Mouse (Mus musculus): Measurements from ENCODE around the gene Clpb.
"Not testable (repeated sequence)": the region's sequence is repeated elsewhere in the genome, so short reads cannot be mapped to it uniquely, and the experiment has no call there.

The Clpb gene

DNA sequence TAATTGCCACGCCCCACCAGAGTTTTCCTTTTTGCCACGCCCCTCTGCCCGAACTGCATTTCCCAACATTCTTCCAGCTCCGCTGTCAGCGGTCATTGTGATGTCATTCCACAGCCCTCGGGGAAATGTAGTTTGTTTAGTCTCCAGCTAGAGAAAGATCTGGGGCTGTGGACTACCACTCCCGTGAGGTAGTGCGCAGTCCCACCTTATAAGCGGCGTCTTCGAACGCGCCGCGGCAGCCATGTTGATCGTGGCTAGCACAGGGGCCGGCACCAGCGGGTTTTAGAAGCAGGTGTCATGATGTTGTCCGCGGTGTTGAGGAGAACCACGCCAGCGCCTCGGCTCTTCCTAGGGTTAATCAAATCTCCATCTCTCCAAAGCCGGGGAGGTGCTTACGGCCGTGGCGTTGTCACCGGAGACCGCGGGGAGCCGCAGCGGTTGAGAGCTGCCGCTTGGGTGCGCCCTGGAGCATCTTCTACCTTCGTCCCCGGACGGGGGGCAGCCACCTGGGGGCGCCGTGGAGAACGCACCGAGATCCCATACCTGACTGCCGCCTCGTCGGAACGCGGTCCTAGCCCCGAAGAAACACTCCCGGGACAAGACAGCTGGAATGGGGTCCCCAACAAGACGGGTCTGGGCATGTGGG is at the start of gene Clpb:
Gene Clpb (plus strand): TSS at position 120 of the 646 bp plus-strand sequence.
- peak; percentile 85 to 89 for DNase-seq (ENCODE audit: low spot score in 2 of 2)

DNA sequence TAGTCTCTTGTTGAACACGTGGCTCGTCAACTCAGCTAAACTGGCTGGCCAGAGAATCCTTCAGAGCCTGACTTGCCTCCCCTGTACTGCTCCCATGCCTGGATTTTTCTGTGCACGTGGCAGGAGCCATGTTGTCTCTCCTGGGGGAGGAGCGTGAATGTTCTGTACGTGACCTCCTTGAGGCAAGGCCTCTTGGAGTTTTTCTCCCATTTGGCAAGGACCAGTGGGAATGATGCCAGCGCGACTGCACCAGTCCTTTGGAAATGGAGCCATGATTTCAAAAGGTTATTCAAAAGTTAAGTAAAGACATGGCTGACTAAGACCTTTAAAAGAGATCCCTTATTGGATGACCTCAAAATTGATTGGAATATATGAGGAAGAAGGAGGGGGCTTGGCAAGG is 48.0 kb upstream of the Clpb start:
- DNase-seq (ENCODE audit: low spot score in 2 of 2) = no peak

- no peak for DNase-seq (ENCODE audit: low spot score in 2 of 2)
These were observed 47.1 kb upstream of the Clpb start for GRCm38 (mm10) chr7:101616136-101616835.

- no peak for DNase-seq (ENCODE audit: low spot score in 2 of 2)
These were observed 45.8 kb upstream of the Clpb start for GRCm38 (mm10) chr7:101617438-101618165.

DNA sequence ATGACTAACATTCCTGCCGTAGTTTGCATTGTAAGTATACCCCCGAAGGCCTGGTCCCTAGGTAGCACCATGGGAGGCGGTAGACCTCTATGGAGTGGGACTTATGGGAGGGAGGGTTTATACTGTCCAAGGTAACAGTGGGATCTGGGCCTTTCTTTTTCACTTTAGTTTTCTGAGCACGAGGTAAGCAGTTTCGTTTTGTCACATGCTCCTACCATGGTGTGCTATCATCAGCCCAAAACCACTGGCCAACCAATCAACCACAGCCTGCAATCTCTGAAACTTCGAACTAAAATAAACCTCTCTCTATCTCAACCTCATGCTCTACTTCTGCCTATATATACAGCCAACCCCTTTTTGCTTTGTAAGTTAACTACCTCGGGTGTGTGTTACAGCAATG is 45.2 kb upstream of the Clpb start:
- peak; percentile 10 to 26 for DNase-seq (ENCODE audit: low spot score in 2 of 2)

DNA sequence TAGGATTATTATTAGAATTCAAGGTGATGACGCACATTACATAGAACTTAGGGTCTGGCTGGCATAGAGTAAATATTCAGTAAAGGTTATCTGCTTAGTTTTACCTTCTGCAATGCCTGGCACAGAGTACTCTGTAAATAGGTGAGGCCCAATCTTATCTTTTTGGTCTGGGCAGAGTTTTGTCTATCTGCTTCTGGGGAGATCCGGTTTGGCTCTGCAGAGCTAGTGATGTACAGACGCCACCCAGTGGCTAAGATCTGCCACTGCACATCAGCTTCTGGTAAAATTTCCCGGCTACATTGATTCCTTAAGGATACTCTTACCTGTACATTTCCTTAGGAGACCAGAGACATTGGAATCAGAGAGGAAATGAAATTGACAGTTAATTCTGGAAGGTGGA is 43.1 kb upstream of the Clpb start:
- DNase-seq (ENCODE audit: low spot score in 2 of 2) = peak; percentile 34 to 37

DNA sequence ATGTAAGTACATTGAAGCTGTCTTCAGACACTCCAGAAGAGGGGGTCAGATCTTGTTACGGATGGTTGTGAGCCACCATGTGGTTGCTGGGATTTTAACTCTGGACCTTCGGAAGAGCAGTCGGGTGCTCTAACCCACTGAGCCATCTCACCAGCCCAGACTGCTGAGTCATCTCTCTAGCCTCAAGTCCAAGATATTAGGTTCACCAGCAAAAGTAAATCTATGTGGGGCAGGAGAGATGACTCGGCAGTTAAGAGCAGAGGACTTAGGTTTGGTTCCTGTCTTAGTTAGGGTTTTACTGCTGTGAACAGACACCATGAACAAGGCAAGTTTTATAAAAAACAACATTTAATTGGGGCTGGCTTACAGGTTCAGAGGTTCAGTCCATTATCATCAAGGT is 41.6 kb upstream of the Clpb start:
- not testable (repeated sequence) for DNase-seq (ENCODE audit: low spot score in 2 of 2)

DNA sequence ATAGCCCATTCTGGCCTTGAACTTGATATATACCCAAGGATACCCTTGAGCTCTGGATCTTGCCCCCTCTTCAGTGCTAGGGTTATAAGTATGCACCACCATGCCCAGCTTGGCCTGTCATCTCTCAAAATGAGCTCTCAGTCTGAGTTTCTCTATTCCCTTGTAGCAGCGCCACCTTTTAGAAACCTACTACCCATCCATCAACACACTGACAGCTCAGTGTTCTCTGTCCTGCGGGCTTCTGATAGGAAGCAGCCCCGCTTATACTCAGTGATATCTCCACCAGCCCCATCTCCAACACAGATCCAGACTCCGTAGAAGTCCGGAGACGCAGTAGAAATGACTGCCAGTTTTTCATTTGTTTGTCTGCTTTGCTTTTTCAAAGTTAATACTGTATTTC is 39.1 kb upstream of the Clpb start:
- no peak for DNase-seq (ENCODE audit: low spot score in 2 of 2)

- DNase-seq (ENCODE audit: low spot score in 2 of 2) = not testable (repeated sequence)
These were observed 36.3 kb upstream of the Clpb start for GRCm38 (mm10) chr7:101627166-101627565.

GRCm38 (mm10) chr7:101628481-101628880 is 35.0 kb upstream of the Clpb start:
- no peak for DNase-seq (ENCODE audit: low spot score in 2 of 2)

DNA sequence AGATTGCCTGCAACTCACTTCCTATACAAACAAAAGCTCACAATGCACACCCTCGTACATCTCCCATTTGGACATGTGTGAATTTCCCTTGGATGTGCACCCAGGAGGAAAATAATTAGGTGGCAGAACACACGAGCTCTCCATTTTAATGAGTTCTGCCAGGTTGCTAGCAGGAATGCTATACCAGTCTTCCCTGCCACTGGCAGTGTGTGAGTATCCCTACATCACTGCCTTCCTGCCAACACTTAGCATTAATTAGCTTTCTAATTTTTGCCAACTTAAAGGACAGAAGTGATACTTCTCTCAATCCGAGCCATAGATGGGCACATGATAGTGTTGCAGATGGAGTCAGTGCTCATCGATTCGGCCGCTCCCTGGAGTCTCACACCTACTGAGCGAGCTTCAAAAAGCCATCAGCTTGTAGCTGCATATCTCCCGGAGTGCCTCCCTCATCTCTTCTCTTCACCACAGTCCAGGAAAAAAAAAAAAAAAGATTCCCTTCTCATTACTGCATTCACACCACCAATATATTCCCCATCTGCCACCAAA is 29.7 kb upstream of the Clpb start:
- DNase-seq (ENCODE audit: low spot score in 2 of 2) = no peak

DNA sequence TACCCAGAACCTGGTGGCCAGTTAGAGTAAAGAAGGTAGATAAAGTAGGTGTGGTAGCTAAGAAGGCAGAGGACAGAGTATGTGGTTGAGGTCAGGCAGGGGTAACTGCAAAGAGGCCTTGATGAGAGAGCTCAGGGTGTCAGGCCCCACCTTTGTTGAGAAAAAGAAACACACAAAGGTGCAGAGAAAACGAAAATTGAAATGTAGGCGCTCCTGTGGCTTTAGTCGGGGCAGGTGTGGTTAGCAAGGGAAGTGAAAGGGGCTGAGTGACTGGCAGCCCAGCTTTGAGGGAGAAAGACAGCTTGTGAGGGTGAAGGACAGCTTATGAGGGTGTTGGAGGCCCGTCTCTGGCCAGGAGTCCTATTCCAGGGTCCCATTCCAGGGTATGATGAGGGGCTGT is 28.9 kb upstream of the Clpb start:
- peak; percentile 47 to 60 for DNase-seq (ENCODE audit: low spot score in 2 of 2)

DNA sequence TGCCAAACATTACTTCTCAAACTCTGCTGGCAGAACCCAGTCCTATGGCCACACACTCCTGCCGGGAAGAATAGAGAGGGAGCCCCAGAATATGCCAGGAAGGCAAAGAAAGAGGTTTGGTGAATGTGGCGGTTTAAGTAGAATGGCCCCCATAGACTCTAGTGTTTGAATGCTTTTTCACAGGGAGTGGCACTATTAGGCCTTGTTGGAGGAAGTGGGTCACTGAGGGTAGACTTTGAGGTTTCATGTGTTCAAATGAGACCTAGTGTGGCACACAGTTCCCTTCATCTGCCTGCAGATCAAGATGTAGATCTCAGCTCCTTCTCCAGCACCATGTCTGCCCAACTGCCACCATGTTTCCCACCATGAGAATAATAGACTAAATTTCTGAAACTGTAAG is 27.4 kb upstream of the Clpb start:
- peak; percentile 22 to 44 for DNase-seq (ENCODE audit: low spot score in 2 of 2)

GRCm38 (mm10) chr7:101643879-101644278 is 19.6 kb upstream of the Clpb start:
- DNase-seq (ENCODE audit: low spot score in 2 of 2) = no peak

GRCm38 (mm10) chr7:101649729-101650128 is 13.7 kb upstream of the Clpb start:
- no peak for DNase-seq (ENCODE audit: low spot score in 2 of 2)

DNA sequence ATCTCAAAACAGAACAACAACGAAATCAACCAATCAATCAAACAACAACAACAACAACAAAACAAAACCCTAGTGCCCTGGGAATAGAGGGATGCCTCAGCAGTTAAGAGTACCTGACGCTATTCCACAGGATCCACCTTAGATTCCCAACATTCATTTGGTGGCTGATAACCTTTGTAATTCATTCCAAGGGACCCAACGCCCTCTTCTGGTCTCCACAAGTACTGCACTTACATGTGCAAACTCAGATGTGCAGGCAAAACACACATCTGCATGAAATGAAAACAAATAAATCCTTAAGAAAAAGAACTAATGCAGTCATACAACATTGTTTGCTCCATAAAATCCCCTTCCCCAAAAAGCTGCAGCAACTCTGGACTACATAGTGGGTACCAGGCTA is 12.9 kb upstream of the Clpb start:
- DNase-seq (ENCODE audit: low spot score in 2 of 2) = no peak

DNA sequence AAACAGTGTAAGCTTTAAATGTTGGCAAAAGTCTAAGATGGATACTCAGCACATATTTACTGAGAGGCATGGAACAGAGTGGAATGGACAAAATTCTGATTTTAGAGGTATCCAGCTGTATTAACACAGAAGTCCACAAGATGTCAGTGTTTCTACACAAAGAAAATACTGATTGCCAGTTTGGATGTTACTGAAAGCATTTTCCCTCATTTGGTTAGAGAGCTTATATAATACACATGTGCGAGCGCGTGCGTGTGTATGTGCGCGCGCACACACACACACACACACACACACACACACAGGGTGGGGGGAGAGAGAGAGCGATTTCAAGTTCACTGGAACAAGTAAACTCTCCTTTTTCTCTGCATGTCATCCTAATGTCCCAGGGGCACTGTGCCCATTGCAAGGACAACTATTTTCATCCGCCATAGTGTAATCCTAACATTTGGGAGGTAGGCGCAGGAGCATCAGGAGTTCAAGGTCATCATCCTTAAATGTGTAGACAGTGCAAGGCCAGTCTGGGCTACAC is 9.7 kb upstream of the Clpb start:
- DNase-seq (ENCODE audit: low spot score in 2 of 2) = peak in 1 of 2 experiments; percentile 14

GRCm38 (mm10) chr7:101654936-101655335 is 8.5 kb upstream of the Clpb start:
- no peak for DNase-seq (ENCODE audit: low spot score in 2 of 2)

GRCm38 (mm10) chr7:101662006-101662405 is 1.4 kb upstream of the Clpb start:
- DNase-seq (ENCODE audit: low spot score in 2 of 2) = no peak

GRCm38 (mm10) chr7:101666581-101666980 is 3.1 kb downstream of the Clpb start:
- no peak for DNase-seq (ENCODE audit: low spot score in 2 of 2)

- no peak for DNase-seq (ENCODE audit: low spot score in 2 of 2)
These were observed 8.3 kb downstream of the Clpb start for GRCm38 (mm10) chr7:101671601-101672280.

GRCm38 (mm10) chr7:101673497-101673896 is 10.1 kb downstream of the Clpb start:
- no peak for DNase-seq (ENCODE audit: low spot score in 2 of 2)
